Mouse (Mus musculus): ENCODE results near the gene Ajm1. TPM values are rescaled to one million over a fixed set of nuclear protein-coding genes. Genes with fewer than 3 reads are reported as not detected.

Ajm1 gene
- polyA plus RNA-seq, 1 experiment from 2014 or later = 0.63 TPM

GRCm38 (mm10) chr2:25607761-25608622 lies 26.4 kb upstream of the Ajm1 start, which contains the start of gene Rabl6:
Gene Rabl6, minus strand, starts transcription at chr2:25608521.
- Histone ChIP-seq H3K4me2 (replicated peaks) (peak within 1 kb of the TSS; percentile 62), H3K9me3 (replicated peaks) (no peaks in the 10 kb centered on the region), H3K36me3 (peaks cover 4% of the 10 kb centered on the region; the same call in 1 of the 2 replicates), H3K9ac (peak within 1 kb of the TSS; percentile 98), H3K4me1 (peaks cover 18% of the 10 kb centered on the region), H3K4me3 (replicated peaks) (peak within 1 kb of the TSS; percentile 100), H3K27ac (replicated peaks) (peak within 1 kb of the TSS; percentile 97), H3K27me3 (no peaks in the 10 kb centered on the region)
- ATAC-seq (ENCODE audit: insufficient number of reproducible peaks, low FRiP score, low TSS enrichment, low read depth) = peak; percentile 88
- WGBS = under 1% methylated on average over 80 of the region's 80 CpGs

GRCm38 (mm10) chr2:25602526-25602925 lies 21.0 kb upstream of the Ajm1 start:
- no peaks in the 10 kb centered on the region for H3K9me3 ChIP-seq (replicated peaks)
- no peak overlapping the region for H3K4me2 ChIP-seq (replicated peaks)
- H3K4me3 ChIP-seq (replicated peaks) = no peak overlapping the region
- no peak overlapping the region for H3K27ac ChIP-seq (replicated peaks)
- H3K36me3 ChIP-seq = peaks cover 58% of the 10 kb centered on the region
- WGBS = 92% methylated on average over 5 of the region's 5 CpGs
- H3K9ac ChIP-seq = no peak overlapping the region
- no peak for ATAC-seq (ENCODE audit: insufficient number of reproducible peaks, low FRiP score, low TSS enrichment, low read depth)
- H3K27me3 ChIP-seq = no peaks in the 10 kb centered on the region
- peaks cover 13% of the 10 kb centered on the region for H3K4me1 ChIP-seq

- no peaks in the 10 kb centered on the region for H3K9me3 ChIP-seq (replicated peaks)
- H3K27me3 ChIP-seq = no peaks in the 10 kb centered on the region
- H3K4me1 ChIP-seq = no peaks in the 10 kb centered on the region
- no peak for ATAC-seq (ENCODE audit: insufficient number of reproducible peaks, low FRiP score, low TSS enrichment, low read depth)
- no peak overlapping the region for H3K9ac ChIP-seq
- H3K27ac ChIP-seq (replicated peaks) = no peak overlapping the region
- 93% methylated on average over 2 of the region's 2 CpGs for whole genome bisulfite sequencing
- peaks cover 83% of the 10 kb centered on the region for H3K36me3 ChIP-seq
- no peak overlapping the region for H3K4me2 ChIP-seq (replicated peaks)
- H3K4me3 ChIP-seq (replicated peaks) = no peak overlapping the region
Measured at GRCm38 (mm10) chr2:25600037-25600436, 18.5 kb upstream of the Ajm1 start.

- no peak for ATAC-seq (ENCODE audit: insufficient number of reproducible peaks, low FRiP score, low TSS enrichment, low read depth)
- WGBS = 86% methylated on average over 1 of the region's 1 CpGs
- no peaks in the 10 kb centered on the region for H3K4me1 ChIP-seq
- H3K27ac ChIP-seq (replicated peaks) = no peak overlapping the region
- H3K9me3 ChIP-seq (replicated peaks) = no peaks in the 10 kb centered on the region
- H3K27me3 ChIP-seq = no peaks in the 10 kb centered on the region
- no peak overlapping the region for H3K4me2 ChIP-seq (replicated peaks)
- H3K4me3 ChIP-seq (replicated peaks) = no peak overlapping the region
- peaks cover 91% of the 10 kb centered on the region for H3K36me3 ChIP-seq
- H3K9ac ChIP-seq = no peak overlapping the region
Measured at GRCm38 (mm10) chr2:25598749-25599148, 17.2 kb upstream of the Ajm1 start.

- Histone ChIP-seq H3K9me3 (replicated peaks) (no peaks in the 10 kb centered on the region), H3K4me1 (no peaks in the 10 kb centered on the region), H3K9ac (no peak overlapping the region), H3K27me3 (no peaks in the 10 kb centered on the region), H3K4me3 (replicated peaks) (no peak overlapping the region), H3K4me2 (replicated peaks) (no peak overlapping the region), H3K27ac (replicated peaks) (no peak overlapping the region), H3K36me3 (peaks cover 95% of the 10 kb centered on the region)
- no peak for ATAC-seq (ENCODE audit: insufficient number of reproducible peaks, low FRiP score, low TSS enrichment, low read depth)
- WGBS = 91% methylated on average over 5 of the region's 5 CpGs
Measured at GRCm38 (mm10) chr2:25596765-25597510, 15.4 kb upstream of the Ajm1 start.

GRCm38 (mm10) chr2:25591863-25592262 lies 10.3 kb upstream of the Ajm1 start:
- Histone ChIP-seq H3K36me3 (peaks cover 93% of the 10 kb centered on the region), H3K9ac (no peak overlapping the region), H3K4me3 (replicated peaks) (no peak overlapping the region), H3K9me3 (replicated peaks) (no peaks in the 10 kb centered on the region), H3K4me2 (replicated peaks) (no peak overlapping the region), H3K4me1 (no peaks in the 10 kb centered on the region), H3K27ac (replicated peaks) (no peak overlapping the region), H3K27me3 (no peaks in the 10 kb centered on the region)
- ATAC-seq (ENCODE audit: insufficient number of reproducible peaks, low FRiP score, low TSS enrichment, low read depth) = no peak
- 86% methylated on average over 2 of the region's 2 CpGs for WGBS

- Histone ChIP-seq H3K9me3 (replicated peaks) (no peaks in the 10 kb centered on the region), H3K9ac (no peak overlapping the region), H3K36me3 (peaks cover 90% of the 10 kb centered on the region), H3K27ac (replicated peaks) (no peak overlapping the region), H3K4me3 (replicated peaks) (no peak overlapping the region), H3K4me1 (no peaks in the 10 kb centered on the region), H3K4me2 (replicated peaks) (no peak overlapping the region), H3K27me3 (no peaks in the 10 kb centered on the region)
- WGBS = 93% methylated on average over 8 of the region's 8 CpGs
- no peak for ATAC-seq (ENCODE audit: insufficient number of reproducible peaks, low FRiP score, low TSS enrichment, low read depth)
Measured at GRCm38 (mm10) chr2:25588227-25588907, 6.8 kb upstream of the Ajm1 start.

GRCm38 (mm10) chr2:25587290-25587689 lies 5.7 kb upstream of the Ajm1 start:
- Histone ChIP-seq H3K36me3 (peaks cover 86% of the 10 kb centered on the region), H3K27me3 (no peaks in the 10 kb centered on the region), H3K9me3 (replicated peaks) (no peaks in the 10 kb centered on the region), H3K4me2 (replicated peaks) (no peak overlapping the region), H3K9ac (no peak overlapping the region), H3K27ac (replicated peaks) (no peak overlapping the region), H3K4me1 (peaks cover 9% of the 10 kb centered on the region), H3K4me3 (replicated peaks) (no peak overlapping the region)
- 88% methylated on average over 8 of the region's 8 CpGs for WGBS
- no peak for ATAC-seq (ENCODE audit: insufficient number of reproducible peaks, low FRiP score, low TSS enrichment, low read depth)

GRCm38 (mm10) chr2:25585601-25586000 lies 4.0 kb upstream of the Ajm1 start:
- no peak for ATAC-seq (ENCODE audit: insufficient number of reproducible peaks, low FRiP score, low TSS enrichment, low read depth)
- Histone ChIP-seq H3K27me3 (peaks cover 9% of the 10 kb centered on the region), H3K36me3 (peaks cover 70% of the 10 kb centered on the region), H3K27ac (replicated peaks) (no peak overlapping the region), H3K4me2 (replicated peaks) (no peak overlapping the region), H3K4me3 (replicated peaks) (no peak overlapping the region), H3K9me3 (replicated peaks) (no peaks in the 10 kb centered on the region), H3K4me1 (peaks cover 26% of the 10 kb centered on the region), H3K9ac (no peak overlapping the region)
- WGBS = 81% methylated on average over 3 of the region's 3 CpGs

GRCm38 (mm10) chr2:25584856-25585255 lies 3.3 kb upstream of the Ajm1 start:
- H3K4me1 ChIP-seq = peaks cover 33% of the 10 kb centered on the region
- ATAC-seq (ENCODE audit: insufficient number of reproducible peaks, low FRiP score, low TSS enrichment, low read depth) = no peak
- H3K4me2 ChIP-seq (replicated peaks) = no peak overlapping the region
- H3K27me3 ChIP-seq = peaks cover 16% of the 10 kb centered on the region
- no peak overlapping the region for H3K4me3 ChIP-seq (replicated peaks)
- no peaks in the 10 kb centered on the region for H3K9me3 ChIP-seq (replicated peaks)
- H3K27ac ChIP-seq (replicated peaks) = no peak overlapping the region
- 82% methylated on average over 4 of the region's 4 CpGs for WGBS
- H3K36me3 ChIP-seq = peaks cover 62% of the 10 kb centered on the region
- no peak overlapping the region for H3K9ac ChIP-seq

GRCm38 (mm10) chr2:25584152-25584551 lies 2.6 kb upstream of the Ajm1 start:
- Histone ChIP-seq H3K4me3 (replicated peaks) (no peak overlapping the region), H3K27ac (replicated peaks) (no peak overlapping the region), H3K4me1 (peaks cover 40% of the 10 kb centered on the region), H3K9ac (no peak overlapping the region), H3K36me3 (peaks cover 55% of the 10 kb centered on the region), H3K4me2 (replicated peaks) (no peak overlapping the region), H3K27me3 (peaks cover 23% of the 10 kb centered on the region), H3K9me3 (replicated peaks) (no peaks in the 10 kb centered on the region)
- ATAC-seq (ENCODE audit: insufficient number of reproducible peaks, low FRiP score, low TSS enrichment, low read depth) = no peak
- WGBS = 90% methylated on average over 3 of the region's 3 CpGs
